Mouse (Mus musculus) hindbrain, embryonic 11.5 days (tissue): ENCODE data around the gene Tctn1. TPM values are rescaled to one million over a fixed set of nuclear protein-coding genes. Genes with fewer than 3 reads are reported as not detected.

Experiments
- ATAC-seq: fragments of 200-750 bp; cut with Nextera tagmentation; 2 replicates; pipeline ENCODE4 v1.8.0; 2017; ENCODE audit warnings: mild to moderate bottlenecking, moderate TSS enrichment, moderate library complexity; ENCODE audit not compliant: low FRiP score
- DNase-seq: peaks from one replicate; pipeline ENCODE4 v3.0.0-alpha.2; 2015; ENCODE audit warnings: low spot score
- H3K27ac ChIP-seq: fragments of 300-500 bp; sonication (generic); 2 replicates; pipeline ENCODE4 v1.5.1; 2014; ENCODE audit warnings: mild to moderate bottlenecking, low read depth, low read length
- H3K27me3 ChIP-seq: fragments of 300-500 bp; sonication (generic); 2 replicates; pipeline ENCODE4 v1.6.1; 2014; ENCODE audit warnings: mild to moderate bottlenecking, low read length, moderate library complexity, mixed read lengths; ENCODE audit not compliant: control insufficient read depth, insufficient read depth
- H3K36me3 ChIP-seq: fragments of 300-500 bp; sonication (generic); 2 replicates; pipeline ENCODE4 v1.6.1; 2014; ENCODE audit warnings: mild to moderate bottlenecking, low read length, moderate library complexity, mixed read lengths; ENCODE audit not compliant: control insufficient read depth, insufficient read depth
- H3K4me1 ChIP-seq: fragments of 300-500 bp; sonication (generic); replicated peaks from 2 replicates; pipeline ENCODE4 v1.6.1; 2014; ENCODE audit warnings: low read length, mixed read lengths; ENCODE audit not compliant: control insufficient read depth, insufficient read depth
- H3K4me2 ChIP-seq: fragments of 300-500 bp; sonication (generic); replicated peaks from 2 replicates; pipeline ENCODE4 v1.6.1; 2014; ENCODE audit warnings: mild to moderate bottlenecking, low read depth, low read length
- H3K4me3 ChIP-seq: fragments of 300-500 bp; sonication (generic); 2 replicates; pipeline ENCODE4 v1.5.1; 2014; ENCODE audit warnings: low read depth, low read length
- H3K9ac ChIP-seq: fragments of 300-500 bp; sonication (generic); 2 replicates; pipeline ENCODE4 v1.6.1; 2014; ENCODE audit warnings: low read depth, low read length
- H3K9me3 ChIP-seq: fragments of 300-500 bp; sonication (generic); 2 replicates; pipeline ENCODE4 v1.6.1; 2016; ENCODE audit warnings: low read length; ENCODE audit not compliant: control insufficient read depth
- WGBS: fragments of 180-500 bp; shearing (Covaris S2); extraction: QIAGEN DNeasy Blood & Tissue Kit; methylation state at CpG from one replicate; pipeline ENCODE4 v1.1.7; 2014; 5-methylcytosine and 5-hydroxymethylcytosine counted together
- polyA plus RNA-seq: library from polyadenylated mRNA; unstranded; fragments of >200 nt; fragmentation: Nextera tagmentation; extraction: Ambion mirVana; gene quantifications from 2 replicates; pipeline ENCODE4 v1.2.1, GENCODE M21; 2014

The Tctn1 gene
- polyA plus RNA-seq, 1 experiment from 2014 or later = 5.6 TPM

DNA sequence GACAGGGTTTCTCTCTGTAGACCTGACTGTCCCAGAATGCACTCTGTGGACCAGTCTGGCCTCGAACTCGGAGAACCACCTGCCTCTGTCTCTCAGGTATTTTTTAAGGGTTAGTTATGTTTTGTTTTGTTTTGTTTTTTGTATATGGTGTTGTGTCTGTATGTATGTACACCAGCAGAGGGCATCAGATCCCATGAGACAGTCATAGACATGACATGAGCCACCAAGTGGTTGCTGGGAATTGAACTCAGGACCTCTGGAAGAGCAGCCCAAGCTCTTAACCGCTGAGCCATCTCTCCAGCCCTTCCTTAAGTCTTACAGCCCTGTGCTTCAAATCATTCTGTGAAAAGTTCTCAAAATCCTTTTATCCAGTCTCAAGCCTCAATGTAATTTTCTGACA, 927 bp upstream of the Tctn1 start:
- H3K4me3 ChIP-seq = no peak overlapping the region
- H3K9ac ChIP-seq = no peak overlapping the region
- H3K27me3 ChIP-seq = no peaks in the 10 kb centered on the region
- H3K4me2 ChIP-seq = no peak overlapping the region
- no peaks in the 10 kb centered on the region for H3K36me3 ChIP-seq
- H3K9me3 ChIP-seq = no peaks in the 10 kb centered on the region
- DNase-seq (no peak), ATAC-seq (no peak)
- H3K4me1 ChIP-seq = no peaks in the 10 kb centered on the region; the same call in 1 of the 2 replicates
- 60% methylated on average over 3 of the region's 3 CpGs for WGBS
- no peak overlapping the region for H3K27ac ChIP-seq

DNA sequence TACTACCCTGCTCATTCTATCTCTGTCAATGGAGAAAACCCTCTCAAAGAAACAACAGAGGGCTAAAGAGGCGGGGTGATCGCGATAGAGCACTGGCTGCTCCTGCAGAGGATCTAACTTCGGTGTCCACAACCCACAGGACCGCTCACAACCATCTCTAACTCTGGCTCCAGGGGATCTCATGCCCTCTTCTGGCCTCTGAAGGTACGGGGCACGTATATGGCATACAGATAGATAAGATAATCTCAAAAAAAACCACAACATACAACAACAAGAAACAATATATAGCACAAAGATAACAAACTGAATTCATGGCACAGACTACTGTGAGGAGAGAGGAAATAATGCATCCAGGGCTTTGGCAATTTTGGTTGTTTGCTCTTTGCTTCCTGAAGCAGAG, 2.2 kb downstream of the Tctn1 start:
- Histone ChIP-seq H3K4me1 (no peaks in the 10 kb centered on the region; the same call in 1 of the 2 replicates), H3K9ac (no peak overlapping the region)
- no peak for DNase-seq

DNA sequence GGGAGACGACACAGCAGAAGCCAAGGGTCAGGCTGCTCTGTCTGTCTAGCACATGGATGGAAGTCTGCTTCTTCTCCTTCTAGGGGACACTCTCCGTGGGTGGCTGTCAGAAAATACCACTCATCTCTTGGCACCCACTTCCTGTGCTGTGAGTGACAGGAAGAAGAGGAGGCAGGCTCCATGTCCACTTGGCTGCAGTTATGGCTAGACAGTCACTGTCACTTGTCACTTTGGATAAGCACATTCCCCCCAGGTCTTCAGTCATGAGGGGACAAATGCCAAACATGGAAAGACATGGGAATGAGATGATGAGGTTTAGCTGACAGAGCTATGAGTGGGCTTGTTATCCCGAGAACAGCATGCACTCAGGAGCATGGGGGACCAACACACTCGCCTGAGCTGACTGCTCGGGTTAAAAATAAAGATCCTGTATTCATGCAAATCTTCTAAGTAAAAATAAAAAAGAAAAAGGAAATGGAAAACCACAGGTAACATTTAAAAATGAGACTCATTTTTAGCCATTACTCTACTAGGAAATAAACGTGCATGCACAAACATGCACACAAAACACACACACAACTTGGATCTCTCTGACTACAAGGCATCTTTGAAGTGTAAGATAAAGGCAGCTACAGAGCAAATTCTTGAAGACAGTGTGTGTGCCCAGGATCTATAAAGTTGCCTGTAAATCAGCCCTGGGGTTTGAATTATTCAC, 6.1 kb downstream of the Tctn1 start:
- H3K9me3 ChIP-seq = no peaks in the 10 kb centered on the region
- no peak overlapping the region for H3K4me2 ChIP-seq
- DNase-seq (no peak), ATAC-seq (no peak)
- no peak overlapping the region for H3K9ac ChIP-seq
- 0 out of 2 replicates have a peak, but pooled peaks cover 2% of the 10 kb centered on the region for H3K36me3 ChIP-seq
- no peaks in the 10 kb centered on the region for H3K4me1 ChIP-seq
- H3K27ac ChIP-seq = no peak overlapping the region
- no peak overlapping the region for H3K4me3 ChIP-seq
- WGBS = 86% methylated on average over 6 of the region's 6 CpGs
- no peaks in the 10 kb centered on the region for H3K27me3 ChIP-seq

More for the DNA sequence above, 2.2 kb downstream of the Tctn1 start:
- no peak overlapping the region for H3K27ac ChIP-seq
- H3K9me3 ChIP-seq = no peaks in the 10 kb centered on the region
- ATAC-seq = no peak
- no peak overlapping the region for H3K4me2 ChIP-seq
- WGBS = 60% methylated on average over 7 of the region's 7 CpGs
- H3K36me3 ChIP-seq = no peaks in the 10 kb centered on the region
- no peaks in the 10 kb centered on the region for H3K27me3 ChIP-seq
- H3K4me3 ChIP-seq = no peak overlapping the region

DNA sequence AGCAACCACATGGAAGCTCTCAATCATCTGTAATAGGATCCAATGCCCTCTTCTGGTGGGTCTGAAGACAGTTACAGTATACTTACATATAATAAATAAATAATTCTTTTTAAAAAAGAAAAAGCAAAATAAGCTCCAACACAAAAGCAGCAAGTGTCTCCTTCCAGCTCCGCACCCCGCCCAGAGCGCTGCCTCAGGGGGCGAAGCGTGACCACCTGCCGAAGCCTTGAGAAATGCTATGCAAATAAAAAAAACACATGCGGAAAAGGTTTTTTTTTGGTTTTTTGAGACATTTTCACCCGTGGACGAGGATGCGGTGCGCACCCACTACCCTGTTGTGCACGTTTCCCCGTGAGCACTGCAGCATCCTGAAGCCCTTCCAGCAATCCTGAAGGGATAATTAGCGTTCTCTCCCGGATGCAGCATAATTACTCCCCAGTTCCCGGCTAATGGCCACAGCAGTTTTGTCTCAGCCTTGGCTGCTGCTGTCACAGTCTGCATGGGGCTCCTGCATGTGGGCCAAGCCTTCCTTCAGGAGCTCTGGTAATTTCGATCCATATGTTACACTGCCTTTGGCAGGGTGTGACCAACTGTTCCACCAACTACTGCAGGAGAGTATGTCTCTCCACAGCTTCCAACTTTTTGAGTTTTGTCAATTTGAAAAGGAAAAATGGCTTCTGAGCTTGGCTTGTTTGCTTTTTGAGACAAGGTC, 12.2 kb downstream of the Tctn1 start:
- 94% methylated on average over 17 of the region's 17 CpGs for WGBS
- no peaks in the 10 kb centered on the region for H3K4me1 ChIP-seq
- no peak overlapping the region for H3K27ac ChIP-seq
- H3K27me3 ChIP-seq = no peaks in the 10 kb centered on the region
- ATAC-seq (no peak), DNase-seq (no peak)
- no peak overlapping the region for H3K9ac ChIP-seq
- no peaks in the 10 kb centered on the region for H3K9me3 ChIP-seq
- 0 out of 2 replicates have a peak, but pooled peaks cover 2% of the 10 kb centered on the region for H3K36me3 ChIP-seq
- H3K4me3 ChIP-seq = no peak overlapping the region
- H3K4me2 ChIP-seq = no peak overlapping the region

DNA sequence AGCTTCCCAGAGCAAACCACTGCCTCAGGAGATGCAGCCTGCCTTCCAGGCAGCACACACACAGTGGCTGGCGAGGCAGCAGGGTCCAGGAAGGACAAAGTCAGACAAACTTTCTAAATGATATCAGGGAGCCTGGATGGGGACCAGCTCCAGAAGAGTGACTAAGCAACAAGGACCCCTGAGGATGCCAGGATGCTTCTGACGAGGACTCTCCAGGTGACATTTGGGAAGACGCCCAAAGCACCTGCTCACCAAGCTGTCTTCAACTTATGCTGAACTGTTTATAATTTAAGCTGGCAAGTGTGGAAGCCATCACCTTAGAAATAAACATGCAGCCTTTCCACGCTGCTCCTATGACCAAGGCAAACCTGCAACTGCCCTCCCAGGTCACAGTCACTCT, 15.0 kb downstream of the Tctn1 start:
- no peaks in the 10 kb centered on the region for H3K9me3 ChIP-seq
- DNase-seq = no peak
- 93% methylated on average over 4 of the region's 4 CpGs for whole genome bisulfite sequencing
- no peak overlapping the region for H3K27ac ChIP-seq
- ATAC-seq = no peak
- no peak overlapping the region for H3K9ac ChIP-seq
- H3K36me3 ChIP-seq = 0 out of 2 replicates have a peak, but pooled peaks cover 2% of the 10 kb centered on the region
- no peak overlapping the region for H3K4me3 ChIP-seq
- H3K27me3 ChIP-seq = no peaks in the 10 kb centered on the region
- no peak overlapping the region for H3K4me2 ChIP-seq
- no peaks in the 10 kb centered on the region for H3K4me1 ChIP-seq

DNA sequence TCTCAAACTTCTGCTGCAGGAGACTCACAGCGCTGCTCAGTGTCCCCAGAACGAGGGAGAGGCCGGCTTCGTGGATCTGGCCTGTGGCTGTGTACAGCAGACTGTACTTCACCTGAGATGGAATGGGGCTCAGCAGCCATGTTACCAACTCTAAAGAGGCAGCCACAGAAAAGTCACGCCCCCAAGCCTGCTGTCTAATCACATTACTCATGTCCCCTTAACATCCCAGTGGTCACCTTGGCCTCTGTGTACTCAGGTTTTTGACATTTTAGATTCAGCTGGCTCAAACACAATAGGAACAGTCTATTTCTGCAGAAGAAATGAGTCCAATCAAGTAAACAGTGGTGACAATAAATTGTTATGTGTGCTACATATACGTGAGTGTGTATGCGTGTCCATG, 16.3 kb downstream of the Tctn1 start:
- no peak for ATAC-seq

DNA sequence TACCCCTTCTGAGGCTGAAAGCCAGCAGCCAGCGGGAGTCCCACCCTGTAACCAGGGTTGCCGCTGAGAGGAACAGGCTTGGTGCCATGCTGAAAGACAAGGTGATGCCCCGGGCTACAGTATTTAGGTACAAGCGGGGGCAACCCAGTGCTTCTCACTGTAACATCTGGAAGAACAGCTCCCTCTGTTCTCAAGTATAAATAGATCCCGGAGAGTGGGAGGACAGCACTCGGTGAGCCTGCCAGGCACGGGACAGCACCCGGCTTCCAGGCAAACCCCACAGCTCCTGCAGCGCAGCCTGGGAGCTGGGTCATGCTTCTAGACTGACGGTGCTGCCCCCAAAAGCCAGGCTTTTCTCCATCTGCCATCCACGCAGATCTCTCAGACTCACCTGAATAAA, 16.7 kb downstream of the Tctn1 start:
- WGBS = 87% methylated on average over 11 of the region's 11 CpGs

More for the DNA sequence above, 16.3 kb downstream of the Tctn1 start:
- H3K9ac ChIP-seq = no peak overlapping the region
- no peaks in the 10 kb centered on the region for H3K27me3 ChIP-seq
- no peaks in the 10 kb centered on the region for H3K36me3 ChIP-seq
- no peaks in the 10 kb centered on the region for H3K4me1 ChIP-seq
- H3K27ac ChIP-seq = no peak overlapping the region
- WGBS = 93% methylated on average over 7 of the region's 7 CpGs
- no peak for DNase-seq
- no peaks in the 10 kb centered on the region for H3K9me3 ChIP-seq
- no peak overlapping the region for H3K4me2 ChIP-seq
- no peak overlapping the region for H3K4me3 ChIP-seq

DNA sequence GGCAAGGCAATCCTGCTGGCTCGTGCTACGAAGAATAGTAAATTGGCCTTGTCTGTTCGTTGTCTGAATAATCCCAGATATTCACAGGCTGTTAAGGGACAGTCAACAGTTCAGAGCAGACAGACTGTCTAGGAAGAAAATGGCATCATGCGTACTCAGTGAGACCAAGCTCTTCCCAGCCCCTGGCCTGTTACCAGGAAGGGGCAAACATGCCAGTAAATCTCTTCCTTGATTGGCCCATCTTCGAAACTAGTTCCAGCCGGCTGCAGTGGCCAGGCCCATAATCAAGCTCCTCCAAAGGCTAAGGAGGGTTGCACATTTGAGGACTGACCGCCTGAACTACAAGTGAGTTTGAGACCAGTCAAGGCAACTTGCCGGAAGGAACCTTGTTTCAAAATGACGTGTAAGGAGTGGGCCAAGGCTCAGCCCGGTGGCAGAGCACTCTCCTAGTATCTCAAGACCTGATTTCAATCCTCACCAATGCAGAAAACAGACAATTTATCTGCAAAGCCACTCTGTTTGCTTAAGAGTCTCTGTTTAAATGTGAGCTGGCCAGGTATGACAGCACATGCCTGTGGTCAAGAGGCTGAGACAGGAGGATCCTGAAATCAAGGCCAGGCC, 17.6 kb downstream of the Tctn1 start:
- 91% methylated on average over 10 of the region's 10 CpGs for WGBS
- H3K4me2 ChIP-seq = no peak overlapping the region
- DNase-seq (no peak), ATAC-seq (no peak)
- H3K27ac ChIP-seq = no peak overlapping the region
- H3K4me1 ChIP-seq = no peaks in the 10 kb centered on the region
- no peaks in the 10 kb centered on the region for H3K36me3 ChIP-seq
- H3K27me3 ChIP-seq = no peaks in the 10 kb centered on the region
- H3K4me3 ChIP-seq = no peak overlapping the region
- no peaks in the 10 kb centered on the region for H3K9me3 ChIP-seq
- H3K9ac ChIP-seq = no peak overlapping the region

More for the DNA sequence above, 16.7 kb downstream of the Tctn1 start:
- H3K27me3 ChIP-seq = no peaks in the 10 kb centered on the region
- no peak overlapping the region for H3K9ac ChIP-seq
- H3K9me3 ChIP-seq = no peaks in the 10 kb centered on the region
- no peaks in the 10 kb centered on the region for H3K4me1 ChIP-seq
- ATAC-seq (no peak), DNase-seq (no peak)
- no peaks in the 10 kb centered on the region for H3K36me3 ChIP-seq
- H3K4me3 ChIP-seq = no peak overlapping the region
- H3K27ac ChIP-seq = no peak overlapping the region
- no peak overlapping the region for H3K4me2 ChIP-seq
